Mouse (Mus musculus) heart, postnatal 0 days (tissue): ENCODE measurements around the gene Gemin6.

Experiments used
- CTCF ChIP-seq: IDR thresholded peaks from 2 replicates; pipeline ENCODE4 v1.5.1; 2016; ENCODE audit warnings: antibody characterized with exemption, control low read depth, low read depth
- EP300 ChIP-seq: IDR thresholded peaks from 2 replicates; pipeline ENCODE4 v1.6.1; 2016; ENCODE audit warnings: antibody characterized with exemption, low read depth

DNA sequence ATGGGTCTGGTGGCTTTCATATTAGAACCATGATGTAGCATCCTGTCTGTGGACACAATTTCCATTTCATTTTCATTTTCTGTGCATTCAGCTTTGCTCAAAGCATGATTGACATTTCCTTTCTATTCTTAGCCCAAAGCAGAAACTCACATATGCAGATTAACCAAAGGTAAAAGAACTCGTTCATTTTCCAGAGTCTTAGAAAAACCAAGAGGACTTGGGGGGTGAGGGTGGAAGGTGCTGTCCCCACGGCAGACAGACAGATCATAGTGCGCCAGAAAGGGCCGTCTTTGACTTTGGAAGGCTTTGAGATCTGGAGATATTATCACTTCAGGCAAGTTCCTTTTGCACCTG, 48.9 kb upstream of the Gemin6 start:
- no peak for TF ChIP-seq CTCF
- TF ChIP-seq EP300, result no peak
